Mouse (Mus musculus) kidney, embryonic 14.5 days (tissue): ENCODE results near the gene Rpl12. TPM values are rescaled to one million over a fixed set of nuclear protein-coding genes. Genes with fewer than 3 reads are reported as not detected.

Experiments
- ATAC-seq: fragments of 200-750 bp; cut with Nextera tagmentation; 2 replicates; pipeline ENCODE4 v1.8.0; 2017; ENCODE audit warnings: moderate number of reproducible peaks, mild to moderate bottlenecking, moderate TSS enrichment, moderate library complexity; ENCODE audit not compliant: low FRiP score, low TSS enrichment
- H3K27ac ChIP-seq: fragments of 300-500 bp; sonication (generic); 2 replicates; pipeline ENCODE4 v1.5.1; 2014; ENCODE audit warnings: low read depth, mild to moderate bottlenecking, low read length, moderate library complexity, mixed read lengths
- H3K27me3 ChIP-seq: fragments of 300-500 bp; sonication (generic); 2 replicates; pipeline ENCODE4 v1.6.1; 2014; ENCODE audit warnings: mild to moderate bottlenecking, low read length; ENCODE audit not compliant: control insufficient read depth, insufficient read depth
- H3K36me3 ChIP-seq: fragments of 300-500 bp; sonication (generic); 2 replicates; pipeline ENCODE4 v1.6.1; 2014; ENCODE audit warnings: low read length, mixed read lengths; ENCODE audit not compliant: control insufficient read depth, insufficient read depth
- H3K4me1 ChIP-seq: fragments of 300-500 bp; sonication (generic); 2 replicates; pipeline ENCODE4 v1.6.1; 2014; ENCODE audit warnings: low read length, mixed read lengths; ENCODE audit not compliant: control insufficient read depth, insufficient read depth
- H3K4me2 ChIP-seq: fragments of 300-500 bp; sonication (generic); replicated peaks from 2 replicates; pipeline ENCODE4 v1.6.1; 2014; ENCODE audit warnings: low read depth, mild to moderate bottlenecking, low read length
- H3K4me3 ChIP-seq: fragments of 300-500 bp; sonication (generic); 2 replicates; pipeline ENCODE4 v1.5.1; 2014; ENCODE audit warnings: mild to moderate bottlenecking, low read length
- H3K9ac ChIP-seq: fragments of 300-500 bp; sonication (generic); 2 replicates; pipeline ENCODE4 v1.6.1; 2014; ENCODE audit warnings: low read depth, mild to moderate bottlenecking, low read length, moderate library complexity
- H3K9me3 ChIP-seq: fragments of 300-500 bp; sonication (generic); 2 replicates; pipeline ENCODE4 v1.6.1; 2016; ENCODE audit warnings: low read length; ENCODE audit not compliant: control insufficient read depth
- WGBS: fragments of 180-500 bp; shearing (Covaris S2); extraction: QIAGEN DNeasy Blood & Tissue Kit; methylation state at CpG from one replicate; pipeline ENCODE4 v1.1.7; 2014; 5-methylcytosine and 5-hydroxymethylcytosine counted together
- polyA plus RNA-seq: library from polyadenylated mRNA; unstranded; fragments of >200 nt; fragmentation: Nextera tagmentation; extraction: Ambion mirVana; gene quantifications from 2 replicates; pipeline ENCODE4 v1.2.1, GENCODE M21; 2014

Rpl12 gene
- polyA plus RNA-seq, 1 experiment from 2014 or later = 249 TPM

DNA sequence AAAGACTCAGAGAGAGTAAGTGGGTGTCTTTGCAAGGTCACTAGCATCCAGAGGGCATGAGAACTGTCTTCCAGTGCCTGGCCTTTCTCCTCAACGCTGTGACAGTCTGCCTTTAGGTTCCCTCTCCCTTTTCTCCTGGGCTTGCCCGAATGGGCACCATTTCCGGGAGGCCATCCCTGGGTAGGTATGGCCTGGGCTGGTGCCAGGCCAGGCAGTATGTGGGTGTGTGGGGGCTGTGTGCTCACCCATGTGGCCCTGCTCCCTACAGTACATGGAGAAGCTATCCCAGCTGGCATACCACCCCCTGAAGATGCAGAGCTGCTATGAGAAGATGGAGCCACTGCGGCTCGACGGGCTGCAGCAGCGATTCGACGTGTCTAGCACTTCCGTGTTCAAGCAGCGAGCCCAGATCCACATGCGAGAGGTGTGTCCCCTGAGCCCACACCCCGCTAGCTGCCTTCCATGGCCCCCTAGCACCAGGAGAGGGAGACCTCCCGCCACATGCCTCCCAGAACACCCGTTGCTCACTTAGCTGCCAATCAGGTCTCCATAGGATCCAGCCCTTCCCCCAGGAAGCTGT lies 39.5 kb upstream of the Rpl12 start:
- H3K4me2 ChIP-seq = no peak overlapping the region
- peaks cover 58% of the 10 kb centered on the region for H3K36me3 ChIP-seq

DNA sequence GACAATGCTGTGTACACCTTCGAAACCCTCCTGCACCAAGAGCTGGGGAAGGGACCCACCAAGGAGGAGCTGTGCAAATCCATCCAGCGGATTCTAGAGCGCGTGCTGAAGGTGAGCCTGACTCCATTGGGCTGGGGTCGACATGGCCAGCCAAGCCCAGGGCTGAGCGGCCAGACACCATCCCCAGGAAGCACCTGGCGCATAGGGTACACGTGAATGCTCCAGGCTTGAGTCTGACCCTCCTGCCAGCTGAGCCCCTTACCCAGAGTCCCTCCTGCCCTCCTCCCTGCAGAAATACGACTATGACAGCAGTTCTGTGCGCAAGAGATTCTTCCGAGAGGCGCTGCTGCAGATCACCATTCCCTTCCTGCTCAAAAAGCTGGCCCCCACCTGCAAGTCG lies 38.8 kb upstream of the Rpl12 start:
- Histone ChIP-seq H3K4me2 (no peak overlapping the region), H3K27me3 (no peaks in the 10 kb centered on the region), H3K27ac (no peak overlapping the region), H3K9ac (no peak overlapping the region), H3K36me3 (peaks cover 58% of the 10 kb centered on the region), H3K4me3 (no peak overlapping the region), H3K9me3 (no peaks in the 10 kb centered on the region), H3K4me1 (no peaks in the 10 kb centered on the region)
- 90% methylated on average over 13 of the region's 13 CpGs for WGBS
- ATAC-seq = no peak

More for the DNA sequence above, 39.5 kb upstream of the Rpl12 start:
- Histone ChIP-seq H3K27ac (no peak overlapping the region), H3K27me3 (no peaks in the 10 kb centered on the region), H3K9me3 (no peaks in the 10 kb centered on the region), H3K9ac (no peak overlapping the region), H3K4me1 (no peaks in the 10 kb centered on the region), H3K4me3 (no peak overlapping the region)
- 91% methylated on average over 15 of the region's 15 CpGs for WGBS
- ATAC-seq = no peak

DNA sequence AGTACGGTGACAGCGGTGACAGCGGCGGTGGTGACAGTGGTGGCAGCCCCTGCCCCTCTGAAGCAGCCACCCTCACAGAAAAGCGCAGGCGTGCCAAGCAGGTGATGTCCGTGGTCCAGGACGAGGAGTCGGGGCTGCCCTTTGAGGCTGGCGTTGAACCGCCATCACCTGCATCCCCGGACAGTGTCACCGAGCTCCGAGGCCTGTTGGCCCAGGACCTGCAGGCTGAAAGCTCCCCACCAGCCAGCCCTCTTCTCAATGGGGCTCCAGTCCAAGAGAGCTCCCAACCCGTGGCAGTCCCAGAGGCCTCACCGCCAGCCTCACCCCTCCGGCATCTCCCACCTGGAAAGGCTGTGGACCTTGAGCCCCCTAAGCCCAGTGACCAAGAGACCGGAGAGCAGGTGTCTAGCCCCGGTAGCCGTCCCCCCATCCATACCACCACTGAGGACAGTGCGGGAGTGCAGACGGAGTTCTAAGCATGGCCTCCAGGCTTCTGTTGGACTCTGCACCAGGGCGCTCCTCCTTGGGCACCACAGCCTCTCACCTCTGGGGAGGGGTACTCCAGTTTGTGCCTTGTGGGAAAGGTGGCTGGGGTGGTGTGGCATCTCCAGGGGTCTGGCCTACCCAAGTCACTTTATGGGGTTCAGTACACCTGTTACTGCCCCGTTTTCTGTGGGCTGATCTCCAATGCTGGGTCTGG lies 37.7 kb upstream of the Rpl12 start:
- Histone ChIP-seq H3K4me1 (no peaks in the 10 kb centered on the region), H3K9me3 (no peaks in the 10 kb centered on the region), H3K4me3 (no peak overlapping the region), H3K4me2 (no peak overlapping the region), H3K27me3 (no peaks in the 10 kb centered on the region), H3K27ac (no peak overlapping the region), H3K9ac (no peak overlapping the region), H3K36me3 (peaks cover 56% of the 10 kb centered on the region)
- no peak for ATAC-seq
- WGBS = 88% methylated on average over 24 of the region's 24 CpGs

- H3K27me3 ChIP-seq = no peaks in the 10 kb centered on the region
- no peak for ATAC-seq
- H3K27ac ChIP-seq = no peak overlapping the region
- H3K36me3 ChIP-seq = peaks cover 54% of the 10 kb centered on the region
- WGBS = 72% methylated on average over 10 of the region's 10 CpGs
- H3K9ac ChIP-seq = no peak overlapping the region
- no peaks in the 10 kb centered on the region for H3K4me1 ChIP-seq
- no peak overlapping the region for H3K4me2 ChIP-seq
- no peaks in the 10 kb centered on the region for H3K9me3 ChIP-seq
- no peak overlapping the region for H3K4me3 ChIP-seq
Measured at GRCm38 (mm10) chr2:32924306-32924844, 37.0 kb upstream of the Rpl12 start.

DNA sequence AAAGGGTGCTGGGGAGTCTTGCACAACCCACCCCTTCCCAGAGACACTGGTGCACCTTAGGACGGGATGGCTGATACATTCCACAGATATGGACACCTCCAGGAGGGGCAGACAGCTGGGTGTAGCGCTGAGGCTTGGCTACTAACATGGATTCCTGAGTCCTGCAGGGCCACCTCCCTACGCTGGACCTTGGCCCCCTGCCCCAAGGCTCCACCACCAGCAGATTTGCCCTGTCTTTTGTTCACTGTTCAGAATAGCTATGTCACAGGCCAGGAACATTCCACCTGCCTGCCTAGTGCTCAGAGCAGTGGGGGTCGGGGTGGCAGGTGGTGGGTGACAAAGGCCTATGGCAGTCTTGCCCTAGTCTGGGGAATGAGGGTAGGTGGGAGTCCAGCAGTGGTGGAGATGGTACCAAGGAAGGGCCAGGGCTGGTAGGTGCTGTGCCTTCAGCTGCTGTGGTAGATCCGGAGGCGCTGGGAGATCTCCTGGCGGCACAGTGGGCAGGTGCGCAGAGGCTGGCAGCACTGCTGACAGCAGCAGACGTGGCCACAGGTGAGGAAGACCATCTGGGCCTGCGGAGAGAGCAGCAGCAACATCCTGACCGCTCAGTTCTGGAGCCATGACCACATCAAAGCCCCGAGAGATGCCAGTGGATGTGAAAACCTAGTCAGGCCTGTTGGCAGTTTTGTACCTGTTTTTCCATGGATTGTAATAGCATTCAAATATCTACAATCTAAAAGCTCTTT lies 34.9 kb upstream of the Rpl12 start:
- Histone ChIP-seq H3K36me3 (peaks cover 33% of the 10 kb centered on the region), H3K4me2 (no peak overlapping the region), H3K27ac (no peak overlapping the region), H3K9ac (no peak overlapping the region), H3K4me3 (no peak overlapping the region), H3K9me3 (no peaks in the 10 kb centered on the region), H3K4me1 (no peaks in the 10 kb centered on the region), H3K27me3 (no peaks in the 10 kb centered on the region)
- WGBS = 92% methylated on average over 12 of the region's 12 CpGs
- ATAC-seq = no peak

GRCm38 (mm10) chr2:32927624-32928234 lies 33.6 kb upstream of the Rpl12 start:
- H3K27ac ChIP-seq = no peak overlapping the region
- 79% methylated on average over 15 of the region's 15 CpGs for WGBS

GRCm38 (mm10) chr2:32928235-32928946 lies 33.0 kb upstream of the Rpl12 start:
- Histone ChIP-seq H3K4me2 (no peak overlapping the region), H3K36me3 (peaks cover 23% of the 10 kb centered on the region), H3K9ac (0 out of 2 replicates have a peak overlapping the region, but pooled peaks have one; percentile 28), H3K4me1 (no peaks in the 10 kb centered on the region), H3K4me3 (no peak overlapping the region), H3K9me3 (no peaks in the 10 kb centered on the region), H3K27ac (no peak overlapping the region), H3K27me3 (no peaks in the 10 kb centered on the region)
- 31% methylated on average over 10 of the region's 10 CpGs for WGBS
- peak; percentile 59 for ATAC-seq

More at GRCm38 (mm10) chr2:32927624-32928234, 33.6 kb upstream of the Rpl12 start:
- peaks cover 22% of the 10 kb centered on the region for H3K36me3 ChIP-seq
- no peak overlapping the region for H3K4me3 ChIP-seq
- no peak overlapping the region for H3K4me2 ChIP-seq
- H3K4me1 ChIP-seq = no peaks in the 10 kb centered on the region
- H3K9ac ChIP-seq = no peak overlapping the region
- peak; percentile 24; the same call in 1 of the 2 replicates for ATAC-seq
- no peaks in the 10 kb centered on the region for H3K9me3 ChIP-seq
- no peaks in the 10 kb centered on the region for H3K27me3 ChIP-seq
